Comparison of ENCODE assay signal across 9 mouse cellular contexts in the genomic region with DNA sequence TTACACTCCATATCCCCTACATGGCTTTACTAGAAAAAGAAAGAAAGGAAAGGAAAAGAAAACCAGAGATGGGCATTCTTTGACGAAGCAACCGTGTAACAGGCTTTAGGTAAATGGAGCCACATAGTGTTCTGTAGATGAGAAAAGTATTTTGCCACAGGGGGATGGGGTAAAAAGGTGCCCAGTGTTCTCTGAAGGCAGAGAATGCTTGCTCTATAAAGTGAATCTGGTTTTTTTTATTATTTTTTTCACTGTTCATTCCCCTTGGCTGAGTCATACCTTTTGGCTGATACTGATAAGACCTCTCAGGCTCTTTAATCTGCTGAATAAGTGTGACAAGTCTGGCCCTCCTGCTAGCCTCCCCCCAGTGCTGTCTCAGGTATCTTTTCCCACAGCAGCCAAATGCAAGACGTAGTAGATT.
DNase-seq lines count a peak whose midpoint lies in the region; ATAC-seq and TF ChIP-seq lines count a peak whose summit lies in the region.
"Had no signal": no experiment of that assay in that cellular context is flagged by ENCODE, and none has a peak within 500 bp of the region (broad histone marks: within the 10 kb centered on the region; RNA-seq: fewer than 3 reads in every experiment).

No protein-coding gene starts in this region.

- no peak for TF ChIP-seq CTCF in gastrocnemius, adult 2 months (IDR thresholded peaks at IDR 0.05)

- H3K4me2 ChIP-seq in kidney, embryonic 15.5 days = peak overlapping the region; percentile 34; the same call in 1 of the 2 replicates
- H3K4me2 ChIP-seq in midbrain, embryonic 13.5 days (replicated peaks) = peak overlapping the region; percentile 19

- H3K4me1 ChIP-seq in kidney, embryonic 15.5 days = peaks cover 25% of the 10 kb centered on the region
- H3K4me1 ChIP-seq in midbrain, embryonic 13.5 days (replicated peaks) = peaks cover 33% of the 10 kb centered on the region

- no peaks in the 10 kb centered on the region for H3K9me3 ChIP-seq in kidney, embryonic 15.5 days (replicated peaks)
- H3K9me3 ChIP-seq in midbrain, embryonic 13.5 days = no peaks in the 10 kb centered on the region

- H3K36me3 ChIP-seq in kidney, embryonic 15.5 days = no peaks in the 10 kb centered on the region
- H3K36me3 ChIP-seq in midbrain, embryonic 13.5 days = no peaks in the 10 kb centered on the region

- peak overlapping the region; percentile 89 for H3K27ac ChIP-seq in kidney, embryonic 15.5 days
- peak overlapping the region; percentile 81 for H3K27ac ChIP-seq in midbrain, embryonic 13.5 days
- no peak overlapping the region for H3K27ac ChIP-seq in gastrocnemius, adult 2 months
- H3K27ac ChIP-seq: macrophage had no signal

- no peaks in the 10 kb centered on the region for H3K27me3 ChIP-seq in kidney, embryonic 15.5 days
- H3K27me3 ChIP-seq in midbrain, embryonic 13.5 days = peaks cover 28% of the 10 kb centered on the region

- no peak overlapping the region for H3K9ac ChIP-seq in kidney, embryonic 15.5 days
- no peak overlapping the region for H3K9ac ChIP-seq in midbrain, embryonic 13.5 days (replicated peaks)

- DNase-seq in kidney, postnatal 25 days = no peak
- DNase-seq in c-Kit-positive CD71-positive TER-119-negative erythroid progenitor cells, embryonic 14.5 days (ENCODE audit: low read depth) = peak; percentile 58
- no peak for DNase-seq in cerebellum, adult 8-10 months
- DNase-seq in T-cell, adult 2 months (ENCODE audit: low spot score) = no peak
- DNase-seq in gastrocnemius, adult 2 months = no peak

- peak; percentile 83 for ATAC-seq in kidney, embryonic 15.5 days (replicated peaks; ENCODE audit: low FRiP score)
- ATAC-seq in hematopoietic stem cell, adult 5-6 weeks (replicated peaks in 1 of 2; ENCODE audit: insufficient read depth in 1 of 2, low FRiP score in 2 of 2, low TSS enrichment in 1 of 2, low read depth in 1 of 2, poor library complexity in 2 of 2, severe bottlenecking in 2 of 2) = peak; percentile 62; a peak in 3 of 4 replicates
- peak; percentile 71 for ATAC-seq in midbrain, embryonic 13.5 days

- intact Hi-C loops in gastrocnemius, adult 2 months (cut with DNase I) = no loop called here

- 35% methylated on average over 3 of the region's 3 CpGs for WGBS in kidney, embryonic 15.5 days
- WGBS in midbrain, embryonic 13.5 days = 6% methylated on average over 3 of the region's 3 CpGs

- no peak overlapping the region for H3K4me3 ChIP-seq in kidney, embryonic 15.5 days (replicated peaks)
- no peak overlapping the region for H3K4me3 ChIP-seq in midbrain, embryonic 13.5 days (replicated peaks)
- H3K4me3 ChIP-seq in gastrocnemius, adult 2 months = no peak overlapping the region
